Mouse (Mus musculus): ENCODE results near the gene Ak8.

- TF ChIP-seq GATA1 (IDR thresholded peaks at IDR 0.05; ENCODE audit: borderline replicate concordance, low read length) (no peak), FLI1 (IDR thresholded peaks at IDR 0.05; ENCODE audit: low read length) (no peak)
These were observed 142.1 kb downstream of the Ak8 start for GRCm38 (mm10) chr2:28842042-28842441.

Data from megakaryocyte, embryonic 14.5 days (primary cell).